Mouse (Mus musculus) cerebellum, adult 11-12 months (tissue): Measurements from ENCODE around the gene Ficd.
"Not testable (repeated sequence)": the region's sequence is repeated elsewhere in the genome, so short reads cannot be mapped to it uniquely, and the experiment has no call there.

Experiments
- DNase-seq: peaks from one replicate; pipeline ENCODE4 v3.0.0; 2022

Gene Ficd

DNA sequence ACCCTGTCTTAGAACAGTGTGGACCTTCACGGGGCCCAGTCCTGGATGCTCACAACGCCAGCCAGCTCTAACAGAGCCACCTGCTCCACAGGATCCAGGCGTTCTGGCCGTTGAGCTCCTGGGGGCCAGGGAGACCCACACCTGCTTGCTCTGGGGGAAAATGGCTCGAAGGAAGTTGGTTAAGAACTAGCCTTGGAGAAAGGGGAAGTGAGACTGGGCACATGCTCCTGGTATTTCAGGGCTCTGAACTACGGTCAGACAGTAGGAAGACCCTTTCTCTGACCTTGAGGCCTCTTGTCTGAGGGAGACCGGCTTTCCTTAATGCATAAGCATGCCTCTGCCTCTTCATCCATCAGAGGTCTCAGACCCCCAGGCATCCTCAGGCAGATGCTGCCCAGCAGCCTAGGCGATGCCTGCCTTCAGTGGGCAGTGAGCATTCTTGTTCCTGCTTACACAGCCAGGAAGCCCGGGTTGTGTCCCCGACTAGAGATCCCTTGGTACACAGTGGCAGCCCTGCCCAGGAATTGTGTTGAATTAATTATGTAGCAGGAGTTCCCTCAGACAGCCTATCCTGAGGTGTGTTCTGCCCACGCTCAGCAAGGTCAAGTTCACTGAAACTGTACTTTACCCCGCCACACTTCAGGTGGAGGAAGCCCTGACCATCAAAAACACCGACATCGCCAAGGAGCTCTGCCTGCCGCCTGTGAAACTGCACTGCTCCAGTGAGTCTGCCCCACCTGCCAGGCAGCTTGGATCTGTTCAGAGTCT, 40.7 kb downstream of the Ficd start:
- no peak for DNase-seq

DNA sequence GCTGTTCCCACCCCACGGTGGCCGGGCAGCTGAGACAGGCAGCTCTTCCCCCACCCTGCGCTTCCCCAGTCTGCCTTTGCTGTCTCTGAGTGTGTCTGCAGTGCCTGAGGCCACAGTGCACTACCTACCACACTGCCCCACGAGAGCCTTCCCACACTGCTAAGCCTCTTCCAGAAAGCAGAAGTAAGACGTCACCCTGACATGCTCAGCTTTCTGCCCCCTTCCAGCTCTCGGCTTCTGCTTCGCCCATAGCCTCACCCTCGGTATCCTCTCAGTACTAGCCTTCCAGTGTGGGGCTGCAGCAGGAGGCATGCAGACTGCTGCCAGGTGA, 41.3 kb downstream of the Ficd start:
- no peak for DNase-seq

DNA sequence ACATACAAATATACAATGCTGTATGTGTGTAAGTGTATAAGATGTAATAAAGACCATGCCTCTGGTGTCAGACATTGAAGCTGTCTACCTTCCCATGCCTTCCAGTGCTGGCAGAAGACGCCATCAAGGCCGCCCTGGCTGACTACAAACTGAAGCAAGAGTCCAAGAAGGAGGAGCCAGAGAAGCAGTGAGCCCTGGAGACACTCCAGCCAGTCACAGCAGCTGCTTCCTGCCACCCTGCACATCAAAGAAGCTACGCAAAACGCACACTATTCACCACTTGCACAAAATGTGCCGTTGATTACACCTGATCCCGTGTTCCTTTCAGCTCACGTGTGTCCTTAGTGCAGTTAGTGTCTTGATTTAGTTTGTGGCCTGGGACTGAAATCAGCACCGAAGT, 42.1 kb downstream of the Ficd start:
- not testable (repeated sequence) for DNase-seq

DNA sequence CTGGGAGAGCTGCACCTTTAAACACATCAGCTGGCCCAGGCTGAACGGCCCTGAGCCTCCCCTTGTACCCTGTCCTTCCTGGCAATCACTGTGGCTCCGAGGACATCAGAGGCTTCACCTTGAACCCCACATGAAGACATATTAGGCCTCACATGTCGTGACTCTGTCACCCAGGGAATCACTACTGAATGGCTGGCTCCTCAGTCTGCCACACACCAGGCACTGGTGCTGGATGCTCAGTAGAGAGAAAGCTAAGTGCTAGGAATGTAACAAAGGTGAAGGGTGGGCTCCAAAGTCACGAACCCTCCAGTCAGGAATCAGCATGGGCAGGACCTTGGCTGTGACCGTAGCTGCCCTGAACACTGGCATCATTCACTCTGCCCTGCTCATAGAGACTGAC, 44.0 kb downstream of the Ficd start:
- no peak for DNase-seq

DNA sequence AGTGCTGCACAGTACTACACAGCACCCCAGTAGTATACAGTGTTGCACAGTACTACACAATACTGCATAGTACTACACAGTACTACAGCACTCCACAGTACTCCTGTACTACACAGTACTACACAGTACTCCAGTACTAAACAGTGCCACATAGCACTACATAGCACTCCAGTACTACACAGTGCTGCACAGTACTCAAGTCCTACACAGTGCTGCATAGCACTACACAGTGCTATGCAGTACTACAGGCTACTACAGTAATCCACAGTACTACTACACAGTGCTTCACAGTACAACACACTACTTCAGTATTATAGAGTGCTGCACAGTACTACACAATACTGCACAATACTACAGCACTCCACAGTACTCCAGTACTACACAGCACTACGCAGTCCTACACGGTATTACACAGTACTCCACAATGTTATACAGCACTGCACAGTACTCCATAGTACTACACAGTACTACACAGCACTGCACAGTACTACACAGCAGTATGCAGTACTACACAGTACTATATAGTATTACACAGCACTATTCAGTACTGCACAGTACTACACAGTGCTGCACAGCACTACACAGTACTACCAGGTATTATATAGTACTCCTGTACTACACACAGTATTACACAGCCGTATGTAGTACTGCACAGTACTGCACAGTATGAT, 44.6 kb downstream of the Ficd start:
- no peak for DNase-seq

DNA sequence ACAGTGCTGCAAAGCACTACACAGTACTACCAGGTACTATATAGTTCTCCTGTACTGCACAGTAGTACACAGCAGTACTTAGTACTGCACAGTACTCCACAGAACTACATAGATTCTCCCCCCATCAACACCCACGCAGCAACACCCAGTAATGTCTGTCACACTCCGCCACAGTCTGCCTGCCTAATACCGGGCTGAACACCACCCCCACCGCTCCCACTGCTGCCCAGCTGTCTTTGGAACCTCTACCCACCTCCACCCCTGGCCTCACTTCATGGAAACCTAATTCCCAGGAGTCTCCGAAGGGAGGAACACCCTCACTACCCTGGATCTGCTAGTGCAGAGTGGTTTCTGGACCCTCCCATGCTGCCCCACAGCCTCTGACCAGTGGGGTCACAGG, 45.2 kb downstream of the Ficd start:
- no peak for DNase-seq

DNA sequence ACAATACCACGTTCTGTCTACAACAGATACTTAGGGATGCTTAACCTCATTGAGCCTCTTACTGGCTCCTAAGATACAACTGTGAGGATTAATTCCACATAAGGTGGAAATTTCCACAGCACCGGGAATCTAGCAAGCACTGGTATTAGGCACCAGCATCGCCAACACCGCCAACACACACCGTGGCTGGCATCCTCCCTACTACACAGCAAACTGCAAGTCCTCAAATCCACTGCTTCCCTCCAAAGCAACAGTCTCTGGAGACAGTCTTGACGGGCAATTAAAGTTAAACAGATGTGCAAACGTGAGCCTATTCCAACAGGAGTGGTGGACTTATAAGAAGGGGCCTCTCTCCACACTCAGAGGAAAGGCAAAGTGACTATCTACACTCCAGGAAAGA, 45.7 kb downstream of the Ficd start:
- DNase-seq: no peak

DNA sequence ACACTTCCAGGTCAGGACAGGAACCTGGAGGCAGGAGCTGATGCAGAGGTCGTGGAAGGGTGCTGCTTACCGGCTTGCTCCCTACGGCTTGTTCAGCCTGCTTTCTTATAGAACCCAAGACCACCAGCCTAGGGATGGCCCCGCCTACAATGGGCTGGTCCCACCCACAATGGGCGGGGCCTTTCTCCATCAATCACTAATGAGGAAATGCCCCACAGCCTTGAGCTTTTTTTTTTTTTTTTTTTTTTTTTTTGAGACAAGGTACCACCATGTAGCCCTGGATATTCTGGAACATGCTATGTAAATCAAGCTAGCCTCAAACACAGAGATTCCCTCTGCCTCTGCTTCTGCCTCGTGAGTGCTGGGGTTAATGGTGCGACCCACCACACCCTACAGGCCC, 46.3 kb downstream of the Ficd start:
- DNase-seq: no peak

DNA sequence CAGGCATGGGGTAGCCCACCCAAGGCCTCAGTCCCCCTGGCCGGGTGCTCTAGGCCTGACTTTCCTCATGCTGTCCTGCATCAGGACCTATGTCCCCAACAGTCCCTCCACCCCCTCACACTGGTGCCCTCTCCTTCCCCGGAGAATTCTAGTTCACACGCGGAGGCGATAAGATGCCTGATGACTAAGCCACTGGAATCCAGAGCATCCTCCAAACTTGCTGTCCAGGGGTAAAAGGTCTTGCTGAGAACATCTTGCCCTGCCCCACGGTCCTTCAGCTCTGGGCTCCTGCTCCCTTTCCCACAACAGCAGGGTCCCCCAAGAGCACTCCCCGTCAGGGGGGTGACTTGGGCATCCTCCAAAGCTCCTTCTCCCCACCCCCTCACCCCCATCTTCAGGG, 47.0 kb downstream of the Ficd start:
- no peak for DNase-seq

DNA sequence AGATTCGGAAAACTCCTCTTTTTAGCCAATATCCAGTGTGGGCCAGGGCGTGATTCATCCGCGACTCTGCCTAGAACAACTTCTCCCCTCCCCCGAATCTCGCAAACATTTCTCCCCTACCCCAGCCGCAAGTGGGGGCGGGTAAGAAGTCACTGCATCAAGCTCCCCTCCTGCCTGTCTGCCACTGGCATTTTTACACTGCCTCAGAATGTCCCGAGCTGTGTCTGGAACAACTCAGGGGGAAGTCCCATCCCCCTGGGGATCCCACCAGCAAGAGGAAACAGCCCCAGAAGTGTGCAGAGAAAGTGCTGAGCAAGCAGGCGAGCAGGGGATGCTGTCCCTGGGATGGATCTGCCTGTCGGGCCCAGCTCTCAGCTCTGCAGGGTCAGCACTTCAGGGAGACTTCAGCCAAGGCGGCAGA, 48.0 kb downstream of the Ficd start:
- no peak for DNase-seq

DNA sequence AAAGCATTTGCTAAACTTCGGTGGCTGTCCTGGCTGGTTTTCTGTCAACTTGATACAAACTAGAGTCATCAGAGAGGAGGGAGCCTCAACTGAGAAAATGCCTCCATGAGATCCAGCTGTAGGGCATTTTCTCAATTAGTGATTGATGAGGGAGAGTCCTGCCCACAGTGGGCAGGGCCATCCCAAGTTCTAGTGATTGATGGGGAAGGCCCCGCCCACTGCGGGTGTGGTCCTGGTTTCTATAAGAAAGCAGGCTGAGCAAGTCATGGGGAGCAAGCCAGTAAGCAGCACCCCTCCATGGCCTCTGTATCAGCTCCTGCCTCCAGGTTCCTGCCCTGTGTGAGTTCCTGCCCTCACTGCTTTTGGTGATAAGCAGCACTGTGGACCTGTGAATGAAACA, 48.5 kb downstream of the Ficd start:
- not testable (repeated sequence) for DNase-seq

DNA sequence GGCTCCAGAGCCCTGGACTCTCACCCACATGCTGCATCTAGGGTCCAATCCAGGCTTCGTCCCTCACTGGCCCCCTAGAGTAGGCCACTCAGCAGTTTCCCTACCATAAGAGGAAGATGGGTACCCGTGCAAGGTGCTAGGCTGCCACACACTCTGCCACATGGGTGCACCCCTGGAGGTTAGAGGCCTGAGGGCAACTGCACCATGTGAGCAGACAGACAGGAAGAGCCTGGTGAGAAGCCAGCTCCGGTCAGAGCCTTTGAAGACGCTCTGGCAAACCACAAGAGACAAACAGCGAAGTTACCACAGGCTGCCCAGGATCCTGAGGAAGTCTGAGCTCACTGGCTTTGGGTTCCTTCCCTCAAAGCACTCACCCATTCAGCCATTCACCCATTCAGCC, 51.4 kb downstream of the Ficd start:
- DNase-seq: no peak

DNA sequence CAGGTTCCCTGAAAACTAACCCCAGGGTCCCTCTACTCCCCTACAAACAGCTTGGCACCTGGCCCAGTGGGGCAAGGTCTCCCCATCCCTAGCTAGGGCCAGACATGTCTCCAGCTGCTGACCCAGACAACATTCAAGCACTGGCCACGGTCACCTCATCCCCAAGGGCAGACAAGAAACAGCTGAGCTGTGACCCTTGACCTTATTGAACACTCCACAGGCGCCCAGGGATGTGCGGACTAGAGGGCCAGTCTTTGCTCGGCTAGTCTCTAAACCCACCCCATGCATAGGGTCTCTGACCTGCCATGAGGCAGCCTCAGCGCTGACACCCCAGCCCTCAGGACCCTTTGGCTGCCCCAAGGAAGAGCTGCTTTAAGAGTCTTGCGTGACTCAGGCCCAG, 53.0 kb downstream of the Ficd start:
- DNase-seq: no peak

DNA sequence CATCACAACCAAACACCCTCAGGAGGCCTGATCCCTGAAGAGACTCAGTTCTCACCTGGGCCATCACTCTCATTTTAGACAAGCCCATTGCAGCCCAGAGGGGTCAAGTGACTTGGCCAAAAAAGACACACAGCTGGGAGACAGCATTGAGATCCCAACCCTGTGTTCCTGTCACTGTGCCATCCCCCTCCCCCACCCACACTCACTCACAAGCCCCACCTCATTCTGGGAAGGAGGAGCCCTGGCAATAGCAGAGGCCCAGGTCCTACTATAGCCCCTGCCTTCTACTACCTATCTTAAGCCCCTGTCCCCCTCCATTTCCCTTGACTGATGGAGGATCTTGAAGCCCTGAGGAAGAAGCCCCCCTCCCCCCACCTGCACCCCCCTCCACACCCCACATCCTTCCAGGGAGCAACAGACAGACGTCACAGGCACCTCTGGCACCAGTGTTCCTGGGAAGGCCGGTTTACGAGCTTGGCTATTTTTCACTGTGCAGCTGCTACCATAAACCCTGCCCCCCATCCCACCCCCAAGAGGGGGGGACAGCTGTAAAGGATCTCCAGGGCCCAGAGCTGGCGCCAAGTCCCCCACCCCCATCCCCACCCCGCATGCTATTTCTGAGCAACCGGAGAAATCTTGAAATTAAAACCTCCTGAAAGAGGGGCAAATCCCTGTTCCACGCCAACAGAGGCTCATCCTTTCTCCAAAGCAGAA, 53.6 kb downstream of the Ficd start:
- no peak for DNase-seq
